Mouse (Mus musculus) heart, adult 8-10 months (tissue): Measurements from ENCODE around the gene Rpsa. TPM values are rescaled to one million over a fixed set of nuclear protein-coding genes. Genes with fewer than 3 reads are reported as not detected.
A peak's percentile ranks its signal among the peaks of the same experiment; 100 is the strongest.
"Not testable (repeated sequence)": the region's sequence is repeated elsewhere in the genome, so short reads cannot be mapped to it uniquely, and the experiment has no call there.

ENCODE experiments used
- DNase-seq: peaks from one replicate; pipeline ENCODE4 v3.0.0; 2022; ENCODE audit warnings: low spot score
- total RNA-seq, 4 experiments: library from RNA; stranded (reverse); gene quantifications; 2 replicates each; pipeline ENCODE4 v1.2.4; 2022

The Rpsa gene
- total RNA-seq, result 100 to 1,000 TPM; 429 to 518 (median 467) TPM

- DNase-seq, result peak; percentile 97
These were observed at the start of gene Rpsa for GRCm38 (mm10) chr9:120127538-120128251. Rpsa (plus strand) TSS chr9:120127689.

DNA sequence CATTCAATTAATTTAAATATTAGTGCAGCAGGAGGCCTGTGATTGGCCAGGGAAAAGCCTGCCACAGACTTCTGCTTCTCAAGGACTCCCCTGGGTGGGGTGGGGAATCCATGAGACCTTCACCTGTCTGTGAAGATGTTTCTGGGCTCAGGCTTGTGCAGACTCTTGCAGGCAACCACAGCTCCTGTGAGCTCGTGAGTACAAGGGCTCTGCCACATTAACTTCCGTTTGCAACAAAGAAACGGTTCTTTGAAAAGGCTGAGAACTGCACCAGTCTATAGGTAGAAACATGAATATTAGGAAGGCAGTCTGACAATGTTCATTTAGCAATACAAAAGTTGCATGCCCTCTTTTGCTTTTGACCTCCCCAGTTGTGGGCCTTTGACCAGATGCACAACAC, 49.2 kb upstream of the Rpsa start:
- DNase-seq, result no peak

DNA sequence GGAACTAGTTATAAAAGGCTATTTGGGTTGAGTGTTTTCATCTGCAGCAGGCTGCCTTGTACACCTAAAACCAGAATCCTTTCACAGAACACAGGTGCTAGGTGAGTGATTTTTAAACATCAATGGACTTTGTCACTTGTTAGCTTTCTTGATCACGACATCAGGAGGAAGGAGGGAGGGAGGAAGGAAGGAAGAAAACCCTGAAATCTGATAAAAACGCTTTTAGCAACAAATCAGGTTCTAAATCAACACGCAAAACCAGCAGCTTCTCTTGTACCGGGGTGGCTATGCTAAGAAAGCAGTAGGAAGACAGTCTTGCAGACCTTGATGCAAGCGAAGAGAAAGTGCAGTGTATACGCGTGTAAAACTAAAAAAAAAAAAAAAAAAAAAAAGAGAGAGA, 47.6 kb upstream of the Rpsa start:
- DNase-seq, result no peak

DNA sequence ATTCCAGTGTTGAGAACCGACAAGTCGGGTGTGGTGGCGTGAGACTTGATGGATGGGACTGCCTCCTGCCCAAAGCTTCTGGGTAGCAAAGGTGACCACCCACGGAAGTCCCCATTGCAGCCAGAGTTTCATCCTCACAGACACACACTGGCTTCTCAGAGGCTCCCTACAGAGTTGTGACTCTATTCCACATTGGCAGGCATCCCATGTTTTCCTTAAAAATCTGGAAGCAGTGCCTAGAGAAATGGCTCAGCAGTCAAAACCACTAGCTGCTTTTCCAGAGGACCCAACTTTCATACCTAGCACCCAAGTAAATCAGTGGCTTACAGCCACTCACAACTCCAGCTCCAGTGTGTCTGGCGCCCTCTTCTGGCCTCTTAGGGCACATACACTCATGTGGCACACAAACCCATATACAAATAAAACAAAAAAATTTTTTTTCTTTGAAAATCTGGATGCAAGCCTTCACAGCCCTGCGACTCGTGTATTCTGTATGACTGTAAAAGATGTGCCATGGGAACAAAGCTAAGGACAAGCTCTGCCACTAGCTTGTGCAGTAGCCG, 46.9 kb upstream of the Rpsa start:
- no peak for DNase-seq

DNA sequence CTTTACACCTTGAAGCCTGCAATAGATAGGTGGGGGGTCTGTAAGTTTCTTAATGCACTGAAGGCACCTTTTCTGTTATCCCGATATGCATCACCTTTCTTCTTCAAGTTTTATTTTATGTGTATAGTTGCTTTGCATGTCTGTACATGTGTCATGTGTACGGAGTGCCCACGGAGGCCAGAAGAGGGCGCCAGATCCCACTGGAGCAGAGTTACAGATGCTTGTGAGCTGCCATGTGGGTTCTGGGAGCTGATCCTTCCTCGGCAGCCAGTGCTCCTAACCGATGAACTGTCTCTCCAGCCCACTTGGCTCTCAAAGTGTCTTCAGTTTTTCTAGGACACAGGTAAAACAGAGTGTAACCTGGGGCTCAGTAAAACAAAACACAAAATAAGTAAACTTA, 46.2 kb upstream of the Rpsa start:
- no peak for DNase-seq

DNA sequence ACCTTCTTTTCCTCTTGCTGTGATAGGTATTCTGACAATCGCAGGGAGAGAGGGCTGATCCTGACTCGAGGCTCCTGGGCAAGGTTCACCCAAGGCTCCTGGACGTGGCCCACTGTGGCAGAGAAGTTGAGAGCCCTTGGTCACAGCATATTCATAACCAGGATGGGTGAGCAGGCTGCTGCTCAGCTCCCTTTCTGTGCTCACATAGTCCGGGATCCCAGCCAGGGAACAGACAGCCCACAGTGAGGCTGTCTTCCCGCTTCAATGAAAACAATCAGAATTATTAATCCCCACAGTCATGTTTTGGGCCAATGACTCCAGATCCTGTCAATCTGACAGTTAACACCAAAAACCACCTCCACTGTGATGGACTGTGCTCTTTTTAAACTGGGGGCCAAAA, 45.5 kb upstream of the Rpsa start:
- DNase-seq, result no peak

GRCm38 (mm10) chr9:120082691-120083090, 44.8 kb upstream of the Rpsa start:
- DNase-seq, result no peak

GRCm38 (mm10) chr9:120083158-120083894, 44.2 kb upstream of the Rpsa start:
- no peak for DNase-seq

- no peak for DNase-seq
These were observed 43.1 kb upstream of the Rpsa start for GRCm38 (mm10) chr9:120084406-120084805.

GRCm38 (mm10) chr9:120089125-120089524, 38.4 kb upstream of the Rpsa start:
- DNase-seq, result no peak

- DNase-seq, result no peak
These were observed 36.4 kb upstream of the Rpsa start for GRCm38 (mm10) chr9:120091086-120091485.

DNA sequence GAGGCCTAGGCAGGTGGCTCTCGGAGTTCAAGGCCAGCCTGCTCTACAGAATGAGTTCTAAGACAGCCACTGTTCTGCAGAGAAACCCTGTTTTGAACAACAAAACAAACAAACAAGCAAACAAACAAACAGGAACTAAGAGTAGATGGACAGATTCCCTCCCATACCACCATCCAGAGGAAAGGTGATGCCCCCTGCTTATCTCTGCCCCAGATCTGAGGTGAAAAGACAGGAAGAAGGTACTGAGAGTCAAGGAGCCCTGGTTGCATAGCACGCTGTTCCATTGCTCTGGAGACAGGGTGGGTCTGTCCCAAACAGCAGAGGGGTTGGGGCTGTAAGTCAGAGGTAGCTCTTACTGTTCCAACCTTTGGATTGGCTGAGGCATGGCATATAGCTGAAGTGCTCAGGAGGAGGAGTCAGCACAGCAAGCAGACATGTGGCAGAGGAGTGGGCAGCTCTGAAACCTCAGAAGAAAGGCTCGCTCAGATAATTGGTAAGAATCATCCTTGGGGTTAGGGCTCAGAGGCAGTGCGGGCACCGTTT, 35.7 kb upstream of the Rpsa start, which contains the start of gene Ccr8:
Ccr8 (plus strand) TSS at position 419 of the 543 bp plus-strand sequence.
- DNase-seq, result no peak

- no peak for DNase-seq
These were observed 33.8 kb upstream of the Rpsa start for GRCm38 (mm10) chr9:120093701-120094100.

DNA sequence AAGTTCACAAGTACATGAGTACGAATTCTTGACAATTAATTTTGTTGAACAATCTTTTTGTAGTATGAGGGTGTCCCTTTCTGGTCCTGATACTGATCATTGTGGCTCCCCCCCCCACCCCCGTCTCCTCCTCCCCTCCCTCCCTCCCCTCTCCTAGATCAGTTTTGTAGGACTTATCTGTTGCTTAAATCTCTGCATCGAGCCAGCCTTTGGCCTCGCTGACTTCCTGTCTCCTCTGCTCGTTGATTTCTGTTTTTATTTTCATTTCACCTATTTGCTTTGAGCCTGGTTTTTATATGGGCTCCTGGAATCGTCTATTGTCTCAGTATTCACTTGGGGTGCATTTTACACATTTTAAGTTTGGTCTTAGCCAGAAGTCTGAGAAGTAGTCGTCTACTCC, 31.6 kb upstream of the Rpsa start:
- DNase-seq, result no peak

DNA sequence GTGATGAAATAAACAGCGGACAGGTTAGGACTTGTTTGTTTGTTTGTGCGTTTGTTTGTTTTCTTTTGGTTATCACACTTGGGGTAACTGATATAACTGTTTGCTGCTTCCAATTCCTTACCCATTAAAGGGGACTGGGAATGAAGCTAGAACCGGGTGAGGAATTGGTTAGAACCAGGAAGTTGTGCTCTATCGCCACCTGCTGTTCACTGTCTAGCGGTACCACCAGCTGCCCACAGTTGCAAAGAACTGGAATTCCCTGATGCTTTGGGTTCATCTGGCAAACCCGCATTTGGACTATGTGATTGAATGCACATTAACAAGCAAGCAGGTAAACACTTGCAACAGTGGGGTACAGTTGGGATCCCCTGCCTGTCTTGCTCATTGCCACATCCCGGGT, 28.8 kb upstream of the Rpsa start:
- peak; percentile 65 for DNase-seq

GRCm38 (mm10) chr9:120099304-120099703, 28.2 kb upstream of the Rpsa start:
- DNase-seq, result no peak

GRCm38 (mm10) chr9:120101165-120101564, 26.3 kb upstream of the Rpsa start:
- no peak for DNase-seq

DNA sequence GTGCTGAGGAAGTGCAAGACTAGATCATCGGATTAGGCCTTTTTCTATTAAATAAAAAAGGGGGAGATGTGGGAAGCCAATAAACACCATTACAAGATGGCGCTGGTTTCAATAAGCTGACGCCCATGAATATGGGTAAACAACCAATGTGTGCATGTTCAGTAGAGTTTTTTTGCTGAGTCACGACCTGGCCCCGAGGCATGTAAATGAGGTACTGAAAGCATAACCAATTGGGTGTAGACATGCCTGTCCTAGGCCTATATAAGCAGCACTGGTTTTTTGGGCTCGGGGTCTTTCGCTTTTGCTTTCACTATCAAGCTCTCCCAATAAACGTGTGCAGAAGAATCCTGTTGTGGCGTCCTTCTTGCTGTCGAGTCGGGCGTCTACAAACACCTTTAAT, 18.5 kb upstream of the Rpsa start:
- DNase-seq, result not testable (repeated sequence)

DNA sequence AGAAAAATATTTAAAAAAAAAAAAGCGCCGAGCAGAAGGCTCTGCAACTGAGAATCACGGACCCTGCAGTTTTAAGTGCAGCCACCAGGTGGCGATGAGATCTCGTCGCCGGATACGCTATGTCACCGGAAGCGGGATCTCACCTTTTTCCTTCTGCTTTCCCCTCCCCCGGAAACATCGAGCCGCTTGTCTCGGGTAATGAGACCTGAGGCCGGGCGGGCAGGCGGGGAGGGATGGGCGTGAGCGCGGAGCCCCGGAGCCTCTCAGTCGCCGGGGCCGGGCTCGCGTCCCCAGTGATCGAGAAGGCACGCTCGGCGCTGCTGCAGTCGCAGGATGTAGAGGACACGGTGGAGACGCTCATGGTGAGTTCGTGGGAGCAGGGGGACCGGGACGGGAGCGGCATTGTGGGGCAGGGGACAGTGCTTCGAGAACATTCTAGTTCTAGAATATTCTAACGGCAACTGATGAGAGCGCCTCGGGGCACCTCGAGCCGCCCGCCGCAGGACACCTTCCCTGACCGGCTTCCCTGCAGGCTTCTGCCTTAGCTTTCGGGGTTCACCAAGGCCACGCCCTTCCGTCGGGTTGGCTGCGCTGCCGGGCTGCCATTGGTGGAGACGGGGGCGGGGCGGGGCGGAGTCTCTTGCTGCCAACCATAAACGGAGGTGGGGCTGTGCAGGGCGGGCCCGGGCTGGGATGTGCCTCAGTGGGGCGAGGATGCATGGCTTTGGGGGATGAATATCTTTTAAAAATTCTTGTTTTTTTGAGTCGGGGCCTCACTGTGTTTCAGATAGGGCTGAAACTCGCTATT, 17.1 kb upstream of the Rpsa start, which contains the start of gene Slc25a38:
Slc25a38 (plus strand) TSS at position 164 of the 808 bp plus-strand sequence.
- peak; percentile 94 for DNase-seq

DNA sequence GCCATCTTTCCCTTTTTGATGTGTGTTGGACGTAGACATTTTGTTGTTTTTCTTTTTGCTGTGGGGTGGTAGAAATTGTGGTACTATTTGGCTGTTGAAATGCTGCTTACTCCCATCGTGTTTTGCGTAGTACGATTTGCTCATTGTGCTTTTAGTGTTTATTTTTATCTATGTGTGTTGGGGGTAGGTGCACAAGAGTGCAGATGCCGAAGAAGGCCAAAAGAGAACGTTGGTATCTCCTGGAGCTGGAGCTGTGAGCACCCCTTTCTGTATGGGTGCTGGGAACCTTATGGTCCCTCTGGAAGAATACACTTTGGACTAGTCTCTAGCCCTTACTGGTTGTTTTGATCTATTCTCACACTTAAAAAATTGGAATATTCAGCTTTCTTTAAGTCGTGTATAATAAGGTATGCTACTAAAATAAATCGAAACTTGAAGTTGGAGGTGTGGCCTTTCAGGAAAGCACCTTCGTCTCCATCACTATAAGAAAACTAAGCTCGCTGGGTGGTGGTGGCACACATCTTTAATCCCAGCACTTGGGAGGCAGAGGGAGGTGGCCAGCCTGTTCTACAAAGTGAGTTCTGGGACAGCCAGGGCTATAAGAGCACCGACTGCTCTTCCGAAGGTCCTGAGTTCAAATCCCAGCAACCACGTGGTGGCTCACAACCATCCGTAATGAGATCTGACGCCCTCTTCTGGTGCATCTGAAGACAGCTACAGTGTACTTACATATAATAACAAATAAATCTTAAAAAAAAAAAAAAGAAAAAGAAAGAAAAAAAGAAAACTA, 16.1 kb upstream of the Rpsa start:
- DNase-seq, result no peak

DNA sequence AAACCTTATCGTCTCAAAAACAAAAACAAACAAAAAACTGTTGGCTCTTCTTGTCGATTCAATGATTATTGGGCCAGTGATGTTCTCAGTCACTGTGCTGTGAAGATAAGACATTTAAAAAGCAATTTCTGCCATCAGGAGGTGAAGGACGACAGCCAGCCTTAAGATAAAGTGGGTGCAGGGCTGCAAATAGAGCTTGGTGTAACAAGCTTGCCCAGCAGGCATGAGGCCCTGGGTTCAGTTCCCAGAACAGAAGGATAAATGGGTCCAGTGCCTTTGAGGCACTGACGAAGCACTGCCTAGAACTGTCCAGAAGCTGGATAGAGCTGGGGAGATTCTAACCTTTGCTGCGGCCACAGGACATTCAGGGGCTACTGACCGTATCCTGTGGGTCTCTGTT, 15.0 kb upstream of the Rpsa start:
- DNase-seq, result no peak
